Mouse (Mus musculus) c-Kit-positive CD71-positive TER-119-positive erythroid progenitor cells, embryonic 14.5 days (primary cell): ENCODE results near the gene Med23.

Experiments used
- DNase-seq: peaks from one replicate; pipeline ENCODE4 v3.0.0-alpha.2; 2013; ENCODE audit warnings: low spot score

The Med23 gene

GRCm38 (mm10) chr10:24869760-24870290 lies at the start of gene Med23:
Gene Med23, plus strand, starts transcription at chr10:24869986.
- peak; percentile 97 for DNase-seq

- peak; percentile 64 for DNase-seq
Observed at GRCm38 (mm10) chr10:24821990-24822676, 47.7 kb upstream of the Med23 start.

DNA sequence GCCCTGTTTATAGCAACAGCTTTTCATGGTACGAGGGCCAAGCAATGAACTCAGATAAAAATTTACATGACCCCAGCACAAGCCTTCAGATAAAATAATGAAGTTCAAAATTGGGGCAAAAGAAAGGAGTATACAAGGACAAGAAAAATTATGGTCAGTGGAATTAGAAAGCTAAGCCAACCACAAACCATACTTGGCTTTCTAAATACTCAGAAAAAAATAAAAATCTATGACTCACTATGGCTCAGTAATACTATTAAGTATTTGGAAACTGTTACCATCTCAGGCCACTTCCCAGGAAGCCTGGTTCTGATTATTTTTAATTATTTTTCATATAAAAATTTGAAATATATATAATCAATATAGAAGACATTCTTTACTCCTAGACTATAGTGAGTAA lies 46.9 kb upstream of the Med23 start:
- no peak for DNase-seq

DNA sequence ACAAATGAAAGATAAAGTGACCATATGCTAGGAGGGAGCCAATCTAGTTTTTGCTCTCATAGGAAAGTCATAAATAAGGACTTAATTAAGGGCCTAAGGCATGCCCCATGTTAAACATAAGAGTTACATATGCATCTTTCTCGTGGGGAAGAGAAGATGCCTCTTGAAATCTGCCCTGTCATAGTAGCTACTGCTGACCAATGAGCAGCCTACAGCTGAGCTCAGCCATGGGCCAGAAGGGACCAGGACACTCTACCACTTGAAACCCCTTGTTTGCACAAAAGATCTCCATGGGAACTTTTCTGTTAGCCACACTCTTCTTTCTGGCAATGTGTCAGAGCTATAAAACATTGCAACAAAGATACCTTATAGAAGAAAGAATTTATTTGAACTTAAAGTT lies 46.5 kb upstream of the Med23 start:
- peak; percentile 46 for DNase-seq

GRCm38 (mm10) chr10:24823697-24824535 lies 45.9 kb upstream of the Med23 start:
- DNase-seq = peak; percentile 36

DNA sequence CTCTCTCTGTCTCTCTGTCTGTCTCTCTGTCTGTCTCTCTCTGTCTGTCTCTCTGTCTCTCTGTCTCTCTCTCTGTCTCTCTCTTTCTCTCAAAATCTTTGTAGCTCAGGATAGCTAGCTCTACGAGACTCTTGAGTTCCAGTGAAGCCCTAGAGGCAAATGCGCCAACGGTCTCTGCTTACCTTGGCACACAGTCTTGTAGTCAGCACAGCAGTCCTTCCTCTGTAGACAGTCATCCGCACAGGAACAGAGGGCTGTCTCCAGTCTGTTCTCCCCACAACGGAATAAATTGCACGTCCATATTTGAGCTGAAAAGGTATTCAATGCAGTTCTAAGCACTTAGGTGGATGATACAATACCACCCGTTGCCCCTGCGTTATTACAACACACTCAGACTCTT lies 45.2 kb upstream of the Med23 start:
- no peak for DNase-seq

- DNase-seq = no peak
Observed at GRCm38 (mm10) chr10:24825456-24826081, 44.2 kb upstream of the Med23 start.

- no peak for DNase-seq
Observed at GRCm38 (mm10) chr10:24826130-24826529, 43.7 kb upstream of the Med23 start.

DNA sequence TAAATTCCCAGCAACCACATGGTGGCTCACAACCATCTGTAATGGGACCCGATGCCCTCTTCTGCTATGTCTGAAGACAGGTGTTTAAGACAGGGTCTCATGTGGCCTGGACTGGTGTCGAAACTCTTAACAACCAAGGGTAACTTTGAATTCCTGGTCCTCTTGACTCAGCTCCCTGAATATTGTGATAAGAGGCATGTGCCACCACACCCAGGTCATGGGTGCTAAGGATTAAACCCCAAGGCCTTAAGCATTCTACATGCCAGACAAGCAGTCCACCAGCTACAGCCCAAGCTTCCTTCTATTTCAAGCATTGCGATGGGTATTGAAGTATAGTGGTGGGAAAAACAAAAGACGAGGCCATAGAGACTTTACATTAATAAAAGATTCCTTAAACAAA lies 41.6 kb upstream of the Med23 start:
- DNase-seq = peak; percentile 68

- no peak for DNase-seq
Observed at GRCm38 (mm10) chr10:24830448-24830847, 39.3 kb upstream of the Med23 start.

DNA sequence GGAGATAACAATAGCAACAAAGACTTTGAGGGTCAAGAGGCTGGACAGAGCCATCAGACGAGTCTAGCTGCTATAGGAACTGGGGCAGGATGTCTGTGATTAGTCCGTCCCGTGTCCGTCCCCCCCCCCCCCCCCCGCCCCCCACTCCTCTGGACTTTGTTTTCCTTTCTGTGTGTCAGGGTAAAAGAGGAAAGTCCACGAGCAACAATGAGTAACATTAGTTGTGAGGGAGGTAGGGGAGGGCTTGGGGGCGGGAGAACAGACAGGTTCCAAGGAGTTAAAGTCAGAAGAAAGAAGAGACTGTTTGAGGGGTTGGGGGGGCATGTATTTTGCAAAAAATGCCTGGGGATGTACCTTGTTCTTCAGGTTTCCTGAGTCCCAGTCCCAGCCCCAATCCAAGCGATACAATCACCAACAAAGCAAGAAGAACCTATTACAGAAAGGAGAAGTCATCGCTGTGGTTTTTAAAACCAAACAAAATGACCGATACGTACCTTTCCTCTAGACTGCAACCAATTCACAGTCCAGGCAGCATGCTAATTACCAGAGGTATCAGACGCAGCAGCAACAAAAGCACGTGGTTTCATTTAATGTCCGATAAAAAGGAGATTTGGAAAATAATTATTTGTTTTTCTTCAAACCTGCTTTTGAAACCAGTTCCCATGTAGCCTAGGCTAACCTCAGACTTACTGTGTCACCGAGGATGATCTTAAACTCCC lies 38.2 kb upstream of the Med23 start:
- no peak for DNase-seq

DNA sequence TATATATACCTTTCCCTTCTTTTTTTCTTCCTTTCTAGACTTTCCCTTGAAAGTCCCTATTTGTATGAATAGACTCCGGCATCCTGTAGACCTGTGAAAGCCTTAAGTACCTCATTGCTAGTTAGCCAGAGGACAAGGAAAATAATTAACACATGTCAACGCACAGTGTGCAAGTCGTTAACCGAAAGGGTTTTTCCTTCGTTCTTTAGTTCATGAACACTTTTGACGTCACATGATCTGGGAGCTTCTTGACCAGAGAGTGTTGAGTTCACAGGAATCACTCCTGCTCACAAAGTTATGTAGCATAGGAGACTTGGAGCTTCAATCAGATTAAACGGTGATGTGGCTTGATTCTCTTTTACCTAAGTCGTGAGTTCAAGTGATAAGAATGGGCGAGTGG lies 37.5 kb upstream of the Med23 start:
- DNase-seq = no peak

DNA sequence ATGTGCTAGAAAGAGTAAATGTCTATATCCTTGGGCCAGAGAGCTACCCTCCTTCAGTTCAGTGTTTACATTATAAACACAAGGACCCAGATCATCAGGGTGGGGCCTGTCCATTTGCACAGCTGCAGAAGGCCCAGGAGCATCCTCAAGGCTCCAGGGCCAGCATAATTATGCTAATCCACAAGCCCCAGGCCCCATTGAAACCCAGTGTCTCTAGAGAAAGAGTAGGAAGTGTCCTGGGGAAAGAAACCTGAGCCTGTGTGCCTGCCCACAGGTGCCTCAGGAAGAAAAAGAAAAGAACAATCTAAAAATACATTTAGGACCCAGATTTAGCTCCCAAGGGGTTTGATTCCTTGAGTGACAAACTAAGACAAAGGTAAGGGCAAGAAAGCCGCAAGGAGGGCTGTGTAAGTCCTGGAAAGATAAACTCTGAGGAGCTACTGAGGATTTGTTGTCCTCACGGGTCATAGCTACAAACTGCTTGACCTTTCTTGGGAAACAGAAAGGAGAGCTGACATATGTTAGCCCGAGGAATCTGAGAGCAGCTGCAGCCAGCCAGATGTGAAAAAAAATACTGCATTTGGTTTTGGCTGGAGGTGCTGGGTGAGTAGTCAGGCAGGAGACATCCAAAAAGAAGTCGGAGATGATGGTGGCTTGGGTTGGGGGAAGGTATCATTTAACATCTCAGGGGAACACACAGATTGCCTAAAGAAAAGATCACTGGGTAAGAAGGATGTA lies 35.0 kb upstream of the Med23 start:
- DNase-seq = no peak

- no peak for DNase-seq
Observed at GRCm38 (mm10) chr10:24835702-24836342, 34.0 kb upstream of the Med23 start.

- DNase-seq = no peak
Observed at GRCm38 (mm10) chr10:24836366-24837038, 33.3 kb upstream of the Med23 start.

- no peak for DNase-seq
Observed at GRCm38 (mm10) chr10:24840795-24841194, 29.0 kb upstream of the Med23 start.

DNA sequence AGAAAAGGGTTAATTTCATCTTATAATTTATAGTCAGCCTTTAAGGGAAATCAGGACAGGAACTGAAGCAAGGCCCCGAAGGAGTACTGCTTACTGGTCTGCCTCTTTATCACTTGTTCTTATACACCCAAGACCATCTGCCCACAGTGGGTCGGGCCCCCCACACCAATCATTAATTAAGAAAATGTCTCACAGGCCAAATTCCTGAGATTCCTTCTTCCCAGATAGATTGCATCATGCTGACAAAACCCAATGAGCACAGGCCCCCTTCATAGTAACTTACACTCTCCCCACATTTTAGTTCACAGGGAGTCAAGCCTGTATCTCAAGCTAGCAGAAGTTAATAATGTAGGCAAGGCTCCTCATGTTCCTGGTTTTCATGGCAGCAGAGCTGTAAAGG lies 27.8 kb upstream of the Med23 start:
- no peak for DNase-seq

DNA sequence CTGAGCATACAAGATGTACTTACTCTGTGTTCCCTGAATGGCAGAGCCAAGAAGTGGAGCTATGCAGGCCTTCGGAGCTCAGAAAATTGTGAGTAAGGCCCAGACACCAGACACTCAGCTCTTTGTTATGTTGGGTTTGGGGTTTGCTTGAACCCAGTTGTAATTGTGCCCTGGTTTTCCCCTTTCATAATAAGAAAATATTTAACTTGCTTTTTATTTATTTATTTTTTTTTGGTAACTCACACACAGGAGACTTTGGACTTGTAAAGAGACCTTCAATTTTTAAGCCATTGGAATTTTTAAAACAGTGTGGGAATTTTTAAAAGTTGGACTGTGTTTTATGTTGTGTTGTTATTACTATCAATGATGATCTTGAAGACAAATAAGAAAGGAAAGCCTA lies 27.1 kb upstream of the Med23 start, which contains the start of gene Enpp3:
Gene Enpp3 (minus strand): TSS at position 148 of the 400 bp plus-strand sequence.
- DNase-seq = no peak

DNA sequence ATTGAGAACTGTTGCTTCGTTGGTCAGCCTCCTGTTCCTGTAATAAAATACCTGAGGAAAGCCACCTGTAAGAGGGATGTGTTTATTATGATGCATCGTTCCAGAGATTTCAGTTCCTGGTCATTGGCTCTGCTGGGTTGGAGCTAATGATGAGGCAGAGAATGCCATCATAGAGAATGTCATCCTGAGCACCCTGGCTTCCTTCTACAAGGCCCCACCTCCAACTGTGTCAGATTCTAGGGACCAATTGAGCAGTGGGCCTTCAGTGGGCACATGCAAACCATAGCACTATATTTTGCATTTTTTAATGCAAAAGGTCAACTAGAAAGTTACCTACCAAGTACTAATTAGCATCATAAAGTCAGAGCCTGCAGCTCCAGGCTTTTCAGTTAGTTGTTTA lies 6.6 kb upstream of the Med23 start:
- no peak for DNase-seq

DNA sequence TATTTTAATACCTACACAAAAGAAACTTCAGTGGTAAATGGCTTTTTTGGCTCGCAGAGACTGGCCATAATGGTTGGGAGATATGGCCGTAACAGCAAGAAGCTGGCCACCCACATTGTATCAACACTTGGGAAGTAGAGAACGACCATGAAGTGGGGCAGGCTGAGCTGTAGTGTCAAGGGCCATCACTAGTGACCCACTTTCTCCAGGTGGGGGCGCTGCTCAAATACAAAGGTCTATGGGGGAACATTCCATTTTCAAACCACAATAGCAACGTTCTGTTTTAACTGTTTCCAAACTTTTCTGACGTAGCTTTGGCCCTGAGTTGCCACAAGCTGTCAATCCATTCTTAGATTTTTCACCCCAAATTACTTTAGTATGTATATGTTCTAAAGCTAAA lies 5.4 kb upstream of the Med23 start:
- no peak for DNase-seq
